Mouse (Mus musculus) urinary bladder, postnatal 25 days (tissue): Measurements from ENCODE around the gene AI837181.

Experiments used
- DNase-seq: peaks from one replicate; pipeline ENCODE4 v3.0.0; 2022; ENCODE audit warnings: low spot score

Gene AI837181

GRCm38 (mm10) chr19:5414534-5414957 is 10.4 kb upstream of the AI837181 start:
- no peak for DNase-seq

- DNase-seq: no peak
Observed at GRCm38 (mm10) chr19:5418750-5419466, 6.0 kb upstream of the AI837181 start.

GRCm38 (mm10) chr19:5419630-5420029 is 5.3 kb upstream of the AI837181 start:
- DNase-seq: no peak

GRCm38 (mm10) chr19:5420579-5420978 is 4.4 kb upstream of the AI837181 start:
- no peak for DNase-seq

GRCm38 (mm10) chr19:5421784-5422183 is 3.2 kb upstream of the AI837181 start:
- no peak for DNase-seq

- DNase-seq: no peak
Observed at GRCm38 (mm10) chr19:5422267-5422666, 2.7 kb upstream of the AI837181 start.

- no peak for DNase-seq
Observed at GRCm38 (mm10) chr19:5422895-5423443, 2.0 kb upstream of the AI837181 start.

- DNase-seq: no peak
Observed at GRCm38 (mm10) chr19:5423561-5423960, 1.4 kb upstream of the AI837181 start.

- peak; percentile 71 for DNase-seq
Observed at GRCm38 (mm10) chr19:5424092-5424781, 707 bp upstream of the AI837181 start.

GRCm38 (mm10) chr19:5425906-5426565 is 1.1 kb downstream of the AI837181 start:
- no peak for DNase-seq

- DNase-seq: no peak
Observed at GRCm38 (mm10) chr19:5426640-5427290, 1.8 kb downstream of the AI837181 start.

- no peak for DNase-seq
Observed at GRCm38 (mm10) chr19:5428083-5428482, 3.1 kb downstream of the AI837181 start.

- no peak for DNase-seq
Observed at GRCm38 (mm10) chr19:5429219-5429618, 4.3 kb downstream of the AI837181 start.

GRCm38 (mm10) chr19:5429806-5430205 is 4.9 kb downstream of the AI837181 start:
- peak; percentile 58 for DNase-seq

- no peak for DNase-seq
Observed at GRCm38 (mm10) chr19:5430408-5430807, 5.5 kb downstream of the AI837181 start.

GRCm38 (mm10) chr19:5431911-5432464 is 7.0 kb downstream of the AI837181 start:
- no peak for DNase-seq

GRCm38 (mm10) chr19:5432992-5433852 is 8.3 kb downstream of the AI837181 start:
- DNase-seq: peak; percentile 41

- DNase-seq: no peak
Observed at GRCm38 (mm10) chr19:5433951-5434350, 9.0 kb downstream of the AI837181 start.

GRCm38 (mm10) chr19:5444371-5444908 is 19.5 kb downstream of the AI837181 start:
- no peak for DNase-seq

- no peak for DNase-seq
Observed at GRCm38 (mm10) chr19:5444954-5445353, 20.0 kb downstream of the AI837181 start.

- no peak for DNase-seq
Observed at GRCm38 (mm10) chr19:5445747-5446146, 20.8 kb downstream of the AI837181 start.
